Mouse (Mus musculus): ENCODE data around the gene Socs7. TPM values are rescaled to one million over a fixed set of nuclear protein-coding genes. Genes with fewer than 3 reads are reported as not detected.

Gene Socs7
- polyA plus RNA-seq, 1 experiment from 2014 or later = 6.9 TPM

- Histone ChIP-seq H3K9me3 (ENCODE audit: control insufficient read depth, low read length) (no peaks in the 10 kb centered on the region), H3K9ac (replicated peaks; ENCODE audit: low read length) (no peak overlapping the region), H3K4me3 (replicated peaks; ENCODE audit: low read depth, low read length) (no peak overlapping the region), H3K4me2 (ENCODE audit: low read length) (no peak overlapping the region), H3K27me3 (ENCODE audit: control insufficient read depth, insufficient read depth, low read length) (peaks cover 22% of the 10 kb centered on the region; the same call in 1 of the 2 replicates), H3K4me1 (ENCODE audit: control insufficient read depth, insufficient read depth, low read length) (peaks cover 15% of the 10 kb centered on the region), H3K36me3 (ENCODE audit: control insufficient read depth, insufficient read depth, low read length) (no peaks in the 10 kb centered on the region), H3K27ac (replicated peaks; ENCODE audit: low read depth, low read length) (0 out of 2 replicates have a peak overlapping the region, but pooled peaks have one; percentile 8)
- ATAC-seq (ENCODE audit: low FRiP score, low TSS enrichment) (no peak), DNase-seq (no peak)
- WGBS = 66% methylated on average over 13 of the region's 13 CpGs
Measured at GRCm38 (mm10) chr11:97435808-97436491, 73.6 kb downstream of the Socs7 start.

GRCm38 (mm10) chr11:97437745-97438144, 75.4 kb downstream of the Socs7 start:
- H3K36me3 ChIP-seq (ENCODE audit: control insufficient read depth, insufficient read depth, low read length) = no peaks in the 10 kb centered on the region
- H3K9ac ChIP-seq (replicated peaks; ENCODE audit: low read length) = no peak overlapping the region
- peaks cover 30% of the 10 kb centered on the region; the same call in 1 of the 2 replicates for H3K27me3 ChIP-seq (ENCODE audit: control insufficient read depth, insufficient read depth, low read length)
- H3K4me1 ChIP-seq (ENCODE audit: control insufficient read depth, insufficient read depth, low read length) = peaks cover 27% of the 10 kb centered on the region
- WGBS = 15% methylated on average over 5 of the region's 5 CpGs
- ATAC-seq (ENCODE audit: low FRiP score, low TSS enrichment) (no peak), DNase-seq (no peak)
- no peaks in the 10 kb centered on the region for H3K9me3 ChIP-seq (ENCODE audit: control insufficient read depth, low read length)
- no peak overlapping the region for H3K27ac ChIP-seq (replicated peaks; ENCODE audit: low read depth, low read length)
- no peak overlapping the region for H3K4me3 ChIP-seq (replicated peaks; ENCODE audit: low read depth, low read length)
- no peak overlapping the region for H3K4me2 ChIP-seq (ENCODE audit: low read length)

GRCm38 (mm10) chr11:97438868-97439267, 76.5 kb downstream of the Socs7 start:
- no peak overlapping the region for H3K27ac ChIP-seq (replicated peaks; ENCODE audit: low read depth, low read length)
- peaks cover 30% of the 10 kb centered on the region; the same call in 1 of the 2 replicates for H3K27me3 ChIP-seq (ENCODE audit: control insufficient read depth, insufficient read depth, low read length)
- 67% methylated on average over 9 of the region's 9 CpGs for WGBS
- H3K9ac ChIP-seq (replicated peaks; ENCODE audit: low read length) = no peak overlapping the region
- H3K4me3 ChIP-seq (replicated peaks; ENCODE audit: low read depth, low read length) = no peak overlapping the region
- H3K4me2 ChIP-seq (ENCODE audit: low read length) = no peak overlapping the region
- ATAC-seq (ENCODE audit: low FRiP score, low TSS enrichment) (no peak), DNase-seq (no peak)
- no peaks in the 10 kb centered on the region for H3K9me3 ChIP-seq (ENCODE audit: control insufficient read depth, low read length)
- peaks cover 27% of the 10 kb centered on the region for H3K4me1 ChIP-seq (ENCODE audit: control insufficient read depth, insufficient read depth, low read length)
- H3K36me3 ChIP-seq (ENCODE audit: control insufficient read depth, insufficient read depth, low read length) = no peaks in the 10 kb centered on the region

DNA sequence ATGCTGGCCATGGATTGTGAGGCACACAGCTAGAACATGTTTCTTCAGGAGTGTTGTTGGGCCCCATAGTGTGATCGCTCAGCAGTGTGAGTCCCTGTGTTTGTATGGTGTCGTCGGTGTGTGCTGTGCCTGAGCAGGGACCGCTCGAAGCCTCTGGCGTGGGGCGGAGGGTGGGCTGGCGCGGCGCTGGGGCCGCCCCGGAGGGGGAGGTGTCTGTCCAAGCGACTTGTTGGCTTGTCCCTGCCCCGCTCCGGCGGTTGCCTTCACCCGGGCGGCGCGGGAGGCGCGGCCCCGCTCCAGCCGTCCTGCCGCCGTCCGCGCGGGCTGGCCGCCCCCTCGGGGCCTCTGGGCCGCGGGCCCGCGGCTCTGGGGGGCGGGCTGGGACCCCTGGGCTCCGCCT, 77.6 kb downstream of the Socs7 start:
- peaks cover 30% of the 10 kb centered on the region; the same call in 1 of the 2 replicates for H3K27me3 ChIP-seq (ENCODE audit: control insufficient read depth, insufficient read depth, low read length)
- H3K9me3 ChIP-seq (ENCODE audit: control insufficient read depth, low read length) = no peaks in the 10 kb centered on the region
- 3% methylated on average over 36 of the region's 37 CpGs for WGBS
- H3K27ac ChIP-seq (replicated peaks; ENCODE audit: low read depth, low read length) = no peak overlapping the region
- no peak for ATAC-seq (ENCODE audit: low FRiP score, low TSS enrichment)
- H3K4me2 ChIP-seq (ENCODE audit: low read length) = peak overlapping the region; percentile 51
- no peak for DNase-seq
- no peaks in the 10 kb centered on the region for H3K36me3 ChIP-seq (ENCODE audit: control insufficient read depth, insufficient read depth, low read length)
- H3K4me3 ChIP-seq (replicated peaks; ENCODE audit: low read depth, low read length) = peak overlapping the region; percentile 29
- H3K9ac ChIP-seq (replicated peaks; ENCODE audit: low read length) = peak overlapping the region; percentile 34; the same call in 1 of the 2 replicates
- peaks cover 22% of the 10 kb centered on the region for H3K4me1 ChIP-seq (ENCODE audit: control insufficient read depth, insufficient read depth, low read length)

- H3K27ac ChIP-seq (replicated peaks; ENCODE audit: low read depth, low read length) = no peak overlapping the region
- no peak for ATAC-seq (ENCODE audit: low FRiP score, low TSS enrichment)
Measured at GRCm38 (mm10) chr11:97440441-97440881, 78.1 kb downstream of the Socs7 start.

GRCm38 (mm10) chr11:97441036-97441657, 78.8 kb downstream of the Socs7 start:
- WGBS = 62% methylated on average over 15 of the region's 15 CpGs
- peak overlapping the region; percentile 21 for H3K4me2 ChIP-seq (ENCODE audit: low read length)
- peaks cover 19% of the 10 kb centered on the region for H3K4me1 ChIP-seq (ENCODE audit: control insufficient read depth, insufficient read depth, low read length)
- no peak overlapping the region for H3K27ac ChIP-seq (replicated peaks; ENCODE audit: low read depth, low read length)
- H3K36me3 ChIP-seq (ENCODE audit: control insufficient read depth, insufficient read depth, low read length) = no peaks in the 10 kb centered on the region
- no peak overlapping the region for H3K4me3 ChIP-seq (replicated peaks; ENCODE audit: low read depth, low read length)
- H3K9me3 ChIP-seq (ENCODE audit: control insufficient read depth, low read length) = no peaks in the 10 kb centered on the region
- ATAC-seq (ENCODE audit: low FRiP score, low TSS enrichment) (no peak), DNase-seq (peak; percentile 45)
- H3K27me3 ChIP-seq (ENCODE audit: control insufficient read depth, insufficient read depth, low read length) = peaks cover 30% of the 10 kb centered on the region; the same call in 1 of the 2 replicates
- H3K9ac ChIP-seq (replicated peaks; ENCODE audit: low read length) = no peak overlapping the region

More at GRCm38 (mm10) chr11:97440441-97440881, 78.1 kb downstream of the Socs7 start:
- peaks cover 19% of the 10 kb centered on the region for H3K4me1 ChIP-seq (ENCODE audit: control insufficient read depth, insufficient read depth, low read length)
- H3K9me3 ChIP-seq (ENCODE audit: control insufficient read depth, low read length) = no peaks in the 10 kb centered on the region
- WGBS = 5% methylated on average over 34 of the region's 34 CpGs
- peak overlapping the region; percentile 34; the same call in 1 of the 2 replicates for H3K9ac ChIP-seq (replicated peaks; ENCODE audit: low read length)
- H3K4me2 ChIP-seq (ENCODE audit: low read length) = peak overlapping the region; percentile 51
- H3K27me3 ChIP-seq (ENCODE audit: control insufficient read depth, insufficient read depth, low read length) = peaks cover 30% of the 10 kb centered on the region; the same call in 1 of the 2 replicates
- no peaks in the 10 kb centered on the region for H3K36me3 ChIP-seq (ENCODE audit: control insufficient read depth, insufficient read depth, low read length)
- peak overlapping the region; percentile 29 for H3K4me3 ChIP-seq (replicated peaks; ENCODE audit: low read depth, low read length)
- DNase-seq = no peak

DNA sequence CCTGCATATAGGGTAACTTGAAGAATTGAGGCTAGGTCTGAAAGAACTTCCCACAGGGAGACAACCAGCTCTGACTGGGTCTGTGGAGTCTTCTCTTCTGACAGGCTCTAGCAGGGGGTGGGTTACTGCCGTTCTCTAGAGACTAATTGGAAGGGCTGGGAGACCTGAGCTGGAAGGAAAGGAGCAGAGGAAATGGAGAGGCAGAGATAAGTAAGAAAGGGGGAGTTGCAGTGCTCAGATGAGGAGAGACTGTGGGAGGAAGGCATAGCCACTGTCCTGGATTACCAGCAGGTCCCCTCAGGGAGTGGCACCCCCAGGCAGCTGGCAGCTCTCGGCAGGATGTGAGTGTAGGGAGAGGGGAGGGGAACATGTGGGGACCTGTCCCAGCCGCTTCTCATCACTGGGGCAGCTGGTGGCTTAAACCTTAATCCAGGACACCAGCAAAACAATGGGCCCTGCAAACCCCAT, 79.3 kb downstream of the Socs7 start:
- peak; percentile 43 for DNase-seq
- no peak for ATAC-seq (ENCODE audit: low FRiP score, low TSS enrichment)

DNA sequence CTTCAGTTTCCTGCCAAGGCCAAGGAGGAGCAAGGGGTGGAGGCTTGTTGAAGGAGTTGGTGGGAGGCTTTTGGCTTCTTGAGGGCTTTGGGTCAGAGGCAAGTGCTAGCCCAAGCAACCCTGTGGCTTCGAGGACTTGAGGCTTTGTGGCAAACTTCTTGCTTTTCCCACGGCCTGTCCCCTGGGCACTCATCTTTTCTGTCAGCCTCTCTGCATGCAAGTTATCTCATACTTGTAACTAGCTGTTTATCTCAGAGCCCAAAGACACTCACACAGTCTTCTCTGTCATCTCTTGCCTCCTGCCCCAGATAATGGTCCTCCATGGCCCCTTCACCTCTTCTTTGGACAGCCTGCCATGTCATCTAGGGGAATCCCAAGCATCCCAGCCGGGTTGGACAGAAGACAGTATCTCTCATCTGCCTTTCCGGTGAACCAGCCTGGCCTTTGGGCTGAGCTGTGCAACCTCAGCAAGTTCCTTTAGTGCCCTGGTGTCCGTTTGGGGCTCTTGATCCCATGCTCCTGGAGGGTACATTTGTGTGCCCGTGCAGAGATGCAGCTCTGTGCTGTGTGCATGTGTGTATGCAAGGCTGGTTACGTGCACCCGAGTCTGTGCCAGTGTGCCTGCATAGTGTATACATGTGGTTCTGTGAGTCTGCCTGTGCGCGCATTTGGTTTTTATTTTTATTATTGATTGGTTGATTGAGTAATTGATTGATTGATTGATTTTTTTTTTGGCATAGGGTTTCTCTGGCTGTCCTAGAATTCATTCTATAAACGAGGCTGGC, 80.7 kb downstream of the Socs7 start:
- DNase-seq (no peak), ATAC-seq (ENCODE audit: low FRiP score, low TSS enrichment) (no peak)
- no peak overlapping the region for H3K27ac ChIP-seq (replicated peaks; ENCODE audit: low read depth, low read length)
- peaks cover 30% of the 10 kb centered on the region; the same call in 1 of the 2 replicates for H3K27me3 ChIP-seq (ENCODE audit: control insufficient read depth, insufficient read depth, low read length)
- 90% methylated on average over 11 of the region's 11 CpGs for WGBS
- no peak overlapping the region for H3K9ac ChIP-seq (replicated peaks; ENCODE audit: low read length)
- H3K4me3 ChIP-seq (replicated peaks; ENCODE audit: low read depth, low read length) = no peak overlapping the region
- no peaks in the 10 kb centered on the region for H3K36me3 ChIP-seq (ENCODE audit: control insufficient read depth, insufficient read depth, low read length)
- peaks cover 19% of the 10 kb centered on the region for H3K4me1 ChIP-seq (ENCODE audit: control insufficient read depth, insufficient read depth, low read length)
- H3K4me2 ChIP-seq (ENCODE audit: low read length) = no peak overlapping the region
- no peaks in the 10 kb centered on the region for H3K9me3 ChIP-seq (ENCODE audit: control insufficient read depth, low read length)

More for the DNA sequence above, 79.3 kb downstream of the Socs7 start:
- H3K4me2 ChIP-seq (ENCODE audit: low read length) = peak overlapping the region; percentile 21
- H3K9ac ChIP-seq (replicated peaks; ENCODE audit: low read length) = no peak overlapping the region
- no peak overlapping the region for H3K27ac ChIP-seq (replicated peaks; ENCODE audit: low read depth, low read length)
- no peaks in the 10 kb centered on the region for H3K9me3 ChIP-seq (ENCODE audit: control insufficient read depth, low read length)
- no peaks in the 10 kb centered on the region for H3K36me3 ChIP-seq (ENCODE audit: control insufficient read depth, insufficient read depth, low read length)
- H3K4me1 ChIP-seq (ENCODE audit: control insufficient read depth, insufficient read depth, low read length) = peaks cover 19% of the 10 kb centered on the region
- peaks cover 30% of the 10 kb centered on the region; the same call in 1 of the 2 replicates for H3K27me3 ChIP-seq (ENCODE audit: control insufficient read depth, insufficient read depth, low read length)
- H3K4me3 ChIP-seq (replicated peaks; ENCODE audit: low read depth, low read length) = no peak overlapping the region
- 11% methylated on average over 3 of the region's 3 CpGs for WGBS

Measured in midbrain, embryonic 14.5 days (tissue).